Mouse (Mus musculus) gastrocnemius, adult 2 months (tissue): ENCODE measurements around the gene Ubr7. TPM values are rescaled to one million over a fixed set of nuclear protein-coding genes. Genes with fewer than 3 reads are reported as not detected.

Experiments
- DNase-seq: peaks from one replicate; pipeline ENCODE4 v3.0.0; 2022
- H3K27ac ChIP-seq: fragments of 200-600 bp; 2 replicates; pipeline ENCODE4 v1.8.1; 2022; ENCODE audit warnings: mild to moderate bottlenecking
- H3K4me3 ChIP-seq: fragments of 200-600 bp; 2 replicates; pipeline ENCODE4 v1.8.1; 2022; ENCODE audit warnings: mild to moderate bottlenecking, moderate library complexity
- CTCF ChIP-seq: fragments of 200-600 bp; IDR thresholded peaks from 2 replicates; pipeline ENCODE4 v1.8.1; 2022; ENCODE audit warnings: antibody characterized with exemption, mild to moderate bottlenecking, moderate library complexity
- intact Hi-C: fragments of 180-260 bp; cut with DNase I; formaldehyde crosslinking; loops from one replicate; pipeline ENCODE4 v1.15.1; 2025
- total RNA-seq, 2 experiments: library from RNA; stranded (reverse); gene quantifications; 2 replicates each; pipeline ENCODE4 v1.2.3; 2021

Gene Ubr7
- total RNA-seq, 2 experiments from 2014 or later = 14.1 to 15.6 TPM

DNA sequence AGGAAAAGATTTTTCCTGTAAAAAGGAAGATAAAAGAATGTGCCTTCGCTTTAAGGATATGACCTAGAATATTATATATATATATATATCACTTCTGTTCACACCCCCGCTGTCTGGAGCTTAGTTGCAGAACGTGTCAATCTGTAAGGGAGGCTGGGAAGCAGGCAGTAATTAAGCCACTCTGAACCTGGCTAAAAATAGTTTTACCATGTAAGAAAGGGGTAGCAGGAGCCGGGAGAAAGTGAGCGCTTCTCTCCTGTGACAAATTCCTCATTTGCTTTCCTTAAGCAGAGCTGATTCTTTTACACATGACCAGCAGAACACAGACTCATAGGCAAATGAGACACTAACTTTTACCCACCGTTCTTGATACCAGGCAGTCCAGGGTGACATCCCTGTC lies 33.9 kb upstream of the Ubr7 start:
- Histone ChIP-seq H3K4me3 (no peak overlapping the region), H3K27ac (no peak overlapping the region)
- DNase-seq = no peak
- no peak for TF ChIP-seq CTCF
- intact Hi-C loops = no loop called here

DNA sequence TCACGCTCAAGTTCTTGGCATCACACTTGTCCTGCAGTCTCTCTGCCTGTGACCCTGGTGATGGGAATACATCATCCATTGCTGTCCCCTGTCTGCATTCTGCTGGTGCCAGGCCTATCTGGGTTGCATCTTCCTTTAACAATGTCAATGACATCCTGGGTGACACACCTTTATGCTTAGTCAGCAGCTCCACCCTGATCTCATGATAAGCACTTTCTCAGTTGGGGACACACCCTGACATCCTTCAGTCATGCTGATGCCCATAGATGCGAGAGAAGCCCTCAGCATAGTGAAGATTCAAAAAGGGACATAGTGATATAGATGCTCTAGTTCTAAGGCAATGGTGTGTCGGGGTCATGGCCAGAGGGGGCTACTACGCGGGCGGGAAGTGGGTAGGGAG lies 32.6 kb upstream of the Ubr7 start:
- intact Hi-C loops = no loop called here
- H3K27ac ChIP-seq = no peak overlapping the region
- no peak for DNase-seq
- H3K4me3 ChIP-seq = no peak overlapping the region
- no peak for TF ChIP-seq CTCF

DNA sequence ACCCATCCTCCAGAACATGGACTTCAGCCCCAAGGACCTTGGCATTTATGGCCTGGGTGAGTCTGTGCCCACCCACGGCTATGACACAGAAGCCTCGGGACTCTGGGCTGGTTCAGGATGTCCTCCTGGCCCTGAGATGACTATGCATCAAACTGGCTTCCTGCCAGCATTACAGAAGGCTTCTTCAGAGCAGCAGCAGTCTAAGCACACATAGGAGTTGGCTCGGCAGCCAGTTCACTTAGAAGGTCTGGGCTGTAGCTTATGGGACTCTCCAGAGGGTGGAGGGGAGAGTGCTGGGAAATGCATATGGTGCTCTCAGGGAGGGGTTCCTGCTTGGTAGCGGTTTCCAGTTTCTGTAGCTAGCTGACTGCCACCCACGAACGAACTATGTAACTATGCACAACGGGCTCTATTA lies 32.0 kb upstream of the Ubr7 start:
- Histone ChIP-seq H3K27ac (no peak overlapping the region), H3K4me3 (no peak overlapping the region)
- no peak for DNase-seq
- intact Hi-C loops = no loop called here
- no peak for TF ChIP-seq CTCF

- H3K27ac ChIP-seq = no peak overlapping the region
- intact Hi-C loops = no loop called here
- H3K4me3 ChIP-seq = peak overlapping the region; percentile 26
- TF ChIP-seq CTCF = no peak
- peak; percentile 35 for DNase-seq
Observed at GRCm38 (mm10) chr12:102729855-102730797, 27.6 kb upstream of the Ubr7 start.

GRCm38 (mm10) chr12:102730798-102731619 lies 26.8 kb upstream of the Ubr7 start:
- intact Hi-C loops = no loop called here
- peak overlapping the region; percentile 26; the same call in 1 of the 2 replicates for H3K4me3 ChIP-seq

DNA sequence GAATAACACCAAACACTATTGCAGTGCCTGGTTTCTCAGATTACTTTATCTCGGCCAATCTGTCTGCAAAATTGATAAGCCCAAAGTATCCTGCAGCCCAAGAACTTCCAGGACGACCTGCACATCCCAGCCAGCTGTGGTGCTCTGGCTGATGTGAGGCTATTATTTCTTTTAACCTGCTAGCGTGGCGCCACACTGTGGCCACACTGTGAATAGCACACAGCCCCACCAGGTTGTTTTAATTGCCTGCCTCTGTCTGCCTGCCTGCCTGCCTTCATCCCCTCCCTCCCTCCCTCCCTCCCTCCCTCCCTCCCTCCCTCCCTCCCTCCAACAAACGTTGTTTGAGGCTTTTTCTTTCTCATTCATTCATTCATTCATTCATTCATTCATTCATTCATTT lies 24.4 kb upstream of the Ubr7 start:
- intact Hi-C loops = no loop called here
- Histone ChIP-seq H3K27ac (no peak overlapping the region), H3K4me3 (no peak overlapping the region)
- peak; percentile 68 for TF ChIP-seq CTCF
- peak; percentile 62 for DNase-seq

More at GRCm38 (mm10) chr12:102730798-102731619, 26.8 kb upstream of the Ubr7 start:
- no peak for DNase-seq
- H3K27ac ChIP-seq = no peak overlapping the region
- TF ChIP-seq CTCF = no peak

DNA sequence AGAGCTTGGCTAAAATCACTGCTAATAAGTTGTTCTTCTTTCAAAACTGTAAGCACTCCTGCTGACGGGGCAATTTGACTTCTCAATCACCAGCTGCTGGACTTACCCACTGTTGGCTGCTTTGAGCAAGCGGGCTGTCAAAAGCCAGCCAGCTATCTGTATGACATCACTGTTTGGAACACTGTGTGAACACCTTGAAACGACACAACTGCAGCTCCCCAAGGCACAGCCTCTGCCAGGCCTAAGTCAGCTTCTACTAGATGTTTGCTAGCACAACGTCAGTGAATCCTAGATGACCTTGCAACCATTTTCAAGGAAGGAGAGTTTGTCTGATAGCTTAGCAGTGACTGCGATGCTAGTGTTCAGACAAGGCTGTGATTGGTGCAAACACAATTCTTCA lies 18.7 kb upstream of the Ubr7 start:
- H3K27ac ChIP-seq = no peak overlapping the region
- no peak for DNase-seq
- H3K4me3 ChIP-seq = no peak overlapping the region
- intact Hi-C loops = no loop called here
- no peak for TF ChIP-seq CTCF

GRCm38 (mm10) chr12:102740285-102740684 lies 17.5 kb upstream of the Ubr7 start:
- H3K27ac ChIP-seq = no peak overlapping the region
- intact Hi-C loops = loop anchor here (2.0 kb wide), 1 partner anchor 325 kb away; no protein-coding TSS in a partner anchor
- DNase-seq = no peak
- H3K4me3 ChIP-seq = no peak overlapping the region
- TF ChIP-seq CTCF = peak; percentile 63

- DNase-seq = no peak
- no peak for TF ChIP-seq CTCF
- Histone ChIP-seq H3K4me3 (no peak overlapping the region; the same call in 1 of the 2 replicates), H3K27ac (no peak overlapping the region)
- intact Hi-C loops = no loop called here
Observed at GRCm38 (mm10) chr12:102742056-102742455, 15.7 kb upstream of the Ubr7 start.

GRCm38 (mm10) chr12:102743036-102743588 lies 14.7 kb upstream of the Ubr7 start:
- TF ChIP-seq CTCF = no peak
- no peak for DNase-seq
- intact Hi-C loops = no loop called here
- peak overlapping the region; percentile 89 for H3K4me3 ChIP-seq
- H3K27ac ChIP-seq = peak overlapping the region; percentile 95

- peak; percentile 15; the same call in 1 of the 2 replicates for TF ChIP-seq CTCF
- Histone ChIP-seq H3K4me3 (peak within 1 kb of the TSS; percentile 89), H3K27ac (peak within 1 kb of the TSS; percentile 95)
- DNase-seq = peak; percentile 93
- intact Hi-C loops = no loop called here
Observed at GRCm38 (mm10) chr12:102743589-102744574, 13.9 kb upstream of the Ubr7 start, which contains the start of the genes Moap1 and Tmem251. Gene Moap1, minus strand, starts transcription at chr12:102743661. Gene Tmem251, plus strand, starts transcription at chr12:102743762.
